Comparison of ENCODE assay signal across 13 mouse cellular contexts in the genomic region with DNA sequence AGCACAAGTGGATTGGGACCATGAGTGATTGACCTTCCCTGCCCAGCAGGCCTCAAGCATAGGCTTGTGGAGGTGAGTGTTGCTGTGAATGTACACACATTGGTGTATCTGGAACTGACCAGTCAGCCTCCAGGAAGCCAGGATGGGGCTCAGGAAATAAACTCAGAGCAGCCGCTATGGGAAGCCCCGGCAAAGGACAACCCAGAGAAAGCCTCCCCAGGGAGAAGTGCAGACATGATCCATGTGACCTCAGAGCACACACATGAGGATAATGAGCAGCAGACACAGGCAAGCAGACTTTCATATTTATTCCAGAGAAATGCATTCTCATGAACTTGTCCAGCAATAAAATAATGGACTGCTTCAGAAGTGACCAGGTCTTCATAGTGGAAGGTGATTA.
DNase-seq lines count a peak whose midpoint lies in the region; ATAC-seq and TF ChIP-seq lines count a peak whose summit lies in the region.
"Had no signal": no experiment of that assay in that cellular context is flagged by ENCODE, and none has a peak within 500 bp of the region (broad histone marks: within the 10 kb centered on the region; RNA-seq: fewer than 3 reads in every experiment).

No protein-coding gene starts in this region.

- TF ChIP-seq CTCF in kidney, postnatal 0 days (IDR thresholded peaks at IDR 0.05; ENCODE audit: low read depth), result no peak

- no peak overlapping the region for H3K9ac ChIP-seq in kidney, postnatal 0 days (ENCODE audit: low read depth, low read length)
- H3K9ac ChIP-seq in liver, embryonic 12.5 days, result no peak overlapping the region
- H3K9ac ChIP-seq: forebrain, embryonic 15.5 days; liver, embryonic 15.5 days had no signal

- H3K36me3 ChIP-seq in kidney, postnatal 0 days (ENCODE audit: insufficient read depth, low read length), result no peaks in the 10 kb centered on the region
- H3K36me3 ChIP-seq in embryonic facial prominence, embryonic 10.5 days (replicated peaks), result no peaks in the 10 kb centered on the region
- H3K36me3 ChIP-seq in liver, embryonic 12.5 days, result no peaks in the 10 kb centered on the region
- H3K36me3 ChIP-seq: forebrain, embryonic 15.5 days; liver, embryonic 15.5 days had no signal

- H3K4me3 ChIP-seq in kidney, postnatal 0 days (replicated peaks; ENCODE audit: low read depth, low read length), result no peak overlapping the region
- H3K4me3 ChIP-seq in embryonic facial prominence, embryonic 10.5 days, result no peak overlapping the region
- no peak overlapping the region for H3K4me3 ChIP-seq in liver, embryonic 12.5 days
- H3K4me3 ChIP-seq: erythroblast, embryonic 14.5 days; forebrain, embryonic 15.5 days; liver, embryonic 15.5 days had no signal

- DNase-seq in heart, adult 11 months, result peak; percentile 96
- DNase-seq in heart, postnatal 36 days, result no peak
- no peak for DNase-seq in kidney, postnatal 0 days (ENCODE audit: low spot score)
- no peak for DNase-seq in kidney, postnatal 10 days
- no peak for DNase-seq in embryonic facial prominence, embryonic 10.5 days (ENCODE audit: low spot score)
- no peak for DNase-seq in urinary bladder, adult 18-20 months (ENCODE audit: low spot score in 2 of 2)
- no peak for DNase-seq in thymus, postnatal 0 days (ENCODE audit: low spot score)
- DNase-seq: retina, postnatal 1 day; thymus, adult 2 months had no signal

- no peaks in the 10 kb centered on the region for H3K4me1 ChIP-seq in kidney, postnatal 0 days (replicated peaks; ENCODE audit: insufficient read depth, low read length)
- H3K4me1 ChIP-seq in embryonic facial prominence, embryonic 10.5 days, result peaks cover 20% of the 10 kb centered on the region
- peaks cover 25% of the 10 kb centered on the region for H3K4me1 ChIP-seq in liver, embryonic 12.5 days

- H3K9me3 ChIP-seq in kidney, postnatal 0 days (replicated peaks; ENCODE audit: low read length), result no peaks in the 10 kb centered on the region
- H3K9me3 ChIP-seq in embryonic facial prominence, embryonic 10.5 days, result no peaks in the 10 kb centered on the region
- no peaks in the 10 kb centered on the region for H3K9me3 ChIP-seq in liver, embryonic 12.5 days (replicated peaks)
- H3K9me3 ChIP-seq: forebrain, embryonic 15.5 days; liver, embryonic 15.5 days had no signal

- H3K27me3 ChIP-seq in kidney, postnatal 0 days (ENCODE audit: insufficient read depth, low read length), result no peaks in the 10 kb centered on the region
- H3K27me3 ChIP-seq in embryonic facial prominence, embryonic 10.5 days (replicated peaks; ENCODE audit: low read depth, poor library complexity, severe bottlenecking), result no peaks in the 10 kb centered on the region
- no peaks in the 10 kb centered on the region for H3K27me3 ChIP-seq in liver, embryonic 12.5 days (replicated peaks)
- H3K27me3 ChIP-seq: forebrain, embryonic 15.5 days; liver, embryonic 15.5 days had no signal

- peak overlapping the region; percentile 20; the same call in 1 of the 2 replicates for H3K27ac ChIP-seq in kidney, postnatal 0 days
- H3K27ac ChIP-seq in embryonic facial prominence, embryonic 10.5 days (replicated peaks), result peak overlapping the region; percentile 51; the same call in 1 of the 2 replicates
- peak overlapping the region; percentile 55 for H3K27ac ChIP-seq in liver, embryonic 12.5 days
- H3K27ac ChIP-seq: forebrain, embryonic 15.5 days; liver, embryonic 15.5 days had no signal

- intact Hi-C loops in heart, postnatal 36 days (cut with DNase I), result no loop called here

- no peak for ATAC-seq in kidney, postnatal 0 days (replicated peaks; ENCODE audit: low FRiP score, low read depth)
- peak; percentile 24; the same call in 1 of the 2 replicates for ATAC-seq in liver, embryonic 12.5 days
- ATAC-seq: forebrain, embryonic 15.5 days had no signal

- H3K4me2 ChIP-seq in kidney, postnatal 0 days (ENCODE audit: low read length), result no peak overlapping the region
- H3K4me2 ChIP-seq in liver, embryonic 12.5 days, result no peak overlapping the region
- H3K4me2 ChIP-seq: forebrain, embryonic 15.5 days; liver, embryonic 15.5 days had no signal

- WGBS in kidney, postnatal 0 days, result 70% methylated on average over 2 of the region's 2 CpGs
- WGBS in embryonic facial prominence, embryonic 10.5 days, result 55% methylated on average over 2 of the region's 2 CpGs
- 61% methylated on average over 2 of the region's 2 CpGs for WGBS in liver, embryonic 12.5 days (ENCODE audit: insufficient replicate concordance)
